Mouse (Mus musculus) adrenal gland, postnatal 25 days (tissue): Measurements from ENCODE around the gene Gm21797. TPM values are rescaled to one million over a fixed set of nuclear protein-coding genes. Genes with fewer than 3 reads are reported as not detected.
"Not testable (repeated sequence)": the region's sequence is repeated elsewhere in the genome, so short reads cannot be mapped to it uniquely, and the experiment has no call there.

Source experiments
- DNase-seq: peaks from one replicate; pipeline ENCODE4 v3.0.0; 2021; ENCODE audit warnings: mixed read lengths
- long read RNA-seq: library from polyadenylated mRNA; stranded (forward); transcript quantifications from one replicate; pipeline ENCODE4 v2.0.0, GENCODE M21; 2021
- total RNA-seq: library from RNA; stranded (reverse); gene quantifications from 2 replicates; pipeline ENCODE4 v1.2.3, GENCODE M21; 2021

Gene Gm21797
- total RNA-seq, result not detected in 2 replicates
- long read RNA-seq, result 0 reads

DNA sequence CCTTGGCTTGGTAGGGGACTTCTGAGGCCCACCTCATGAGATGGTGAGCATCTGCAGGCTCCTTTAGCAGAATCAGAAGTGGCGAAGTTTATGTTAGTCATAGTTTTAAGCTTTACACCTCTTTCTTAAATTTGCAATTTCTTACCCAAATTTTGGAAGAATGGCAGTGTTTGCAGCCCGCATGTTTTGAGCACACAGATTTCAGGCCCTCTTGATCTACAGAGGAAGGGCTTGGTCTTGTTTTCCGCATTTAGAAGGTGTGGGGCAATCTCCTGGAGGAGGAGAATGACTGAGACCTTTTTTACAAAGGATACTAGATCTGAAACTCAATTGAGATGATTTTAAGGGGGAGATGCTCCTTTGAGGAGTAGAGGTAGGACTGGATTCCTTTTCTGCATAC, at the start of gene Gm21797:
Gene Gm21797 (minus strand): TSS at position 101 of the 400 bp plus-strand sequence.
- DNase-seq, result not testable (repeated sequence)

DNA sequence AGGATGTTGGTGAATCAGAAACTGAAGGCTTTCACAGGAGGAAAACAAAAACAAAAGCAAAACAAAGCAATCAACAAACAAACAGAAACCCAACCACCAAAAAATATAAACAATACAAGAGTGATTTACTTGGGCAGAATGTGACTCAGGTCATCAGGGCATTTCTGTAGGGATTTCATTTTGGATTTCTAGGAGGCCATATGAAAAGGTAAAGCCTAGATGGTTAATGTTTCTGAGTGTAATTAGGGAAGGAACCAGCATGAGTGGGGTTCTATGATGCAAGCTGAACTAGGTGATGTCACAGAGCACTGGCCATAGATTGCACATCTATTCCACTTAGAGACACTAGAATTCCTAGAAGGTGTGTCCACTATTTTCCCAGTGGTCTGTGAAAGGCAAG, 29.0 kb upstream of the Gm21797 start, which contains the start of gene Gm20795:
Gene Gm20795 (plus strand): TSS at position 301 of the 400 bp plus-strand sequence.
- not testable (repeated sequence) for DNase-seq

Other genes with a start within 250 kb of the Gm21797 start
- not detected in 2 replicates for gene Gm21852, start 123.8 kb downstream of the Gm21797 start, total RNA-seq
- gene Gm20795, start 29.1 kb upstream of the Gm21797 start, total RNA-seq, result not detected in 2 replicates